Mouse (Mus musculus): ENCODE data around the gene Tjp2. TPM values are rescaled to one million over a fixed set of nuclear protein-coding genes. Genes with fewer than 3 reads are reported as not detected.
A peak's percentile ranks its signal among the peaks of the same experiment; 100 is the strongest.

Tjp2 gene
- polyA plus RNA-seq (2014; fragmentation: Nextera tagmentation; extraction: Ambion mirVana): 18.1 and 19.1 TPM in 2 replicates

DNA sequence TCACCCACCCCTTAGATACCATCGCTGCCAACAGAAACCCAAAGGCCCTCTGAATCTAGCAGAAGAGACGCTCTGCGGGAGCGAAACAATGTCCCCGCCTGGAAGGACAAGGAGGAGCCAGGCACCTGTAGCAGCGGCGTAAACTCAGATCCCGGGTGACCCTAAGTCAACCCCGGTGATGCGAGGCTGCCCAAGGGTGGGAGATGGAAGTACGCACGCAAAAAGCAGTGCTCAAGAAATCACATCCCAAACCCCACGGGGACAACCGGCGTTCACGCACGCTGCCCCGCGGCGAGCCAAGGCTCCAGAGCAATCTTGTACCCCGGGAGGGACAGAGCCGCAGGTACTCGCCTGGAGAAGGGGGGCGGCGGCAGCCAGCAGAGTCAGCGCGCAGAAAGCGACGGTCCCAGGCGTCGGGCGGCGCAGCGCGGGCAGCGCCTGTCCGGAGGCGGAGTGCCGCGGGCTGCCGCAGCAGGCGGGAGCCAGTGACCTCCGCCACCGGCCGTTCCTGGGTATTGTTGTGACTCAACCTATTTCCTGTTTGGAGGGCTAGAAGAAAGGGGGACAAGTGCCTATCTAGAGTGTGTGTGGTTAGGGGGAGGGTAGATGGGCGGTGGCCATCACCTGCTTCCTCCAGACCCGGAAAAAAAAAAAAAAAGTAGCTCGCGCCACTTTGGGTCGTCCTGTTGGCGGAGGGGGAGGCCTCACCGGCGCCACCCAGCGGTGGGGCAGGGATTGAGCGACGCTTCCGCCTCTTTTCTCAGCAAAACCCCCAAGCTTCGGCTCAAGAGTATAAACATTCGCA, at the start of gene Tjp2:
Gene Tjp2, minus strand, starts transcription at position 531 of the 805 bp plus-strand sequence.
- H3K4me1 ChIP-seq (replicated peaks; ENCODE audit: control insufficient read depth, insufficient read depth, low read length): no peaks in the 10 kb centered on the region
- under 1% methylated on average over 57 of the region's 59 CpGs for WGBS
- DNase-seq (ENCODE audit: low spot score) (peak; percentile 63), ATAC-seq (ENCODE audit: low FRiP score) (peak; percentile 67)
- H3K27me3 ChIP-seq (ENCODE audit: control insufficient read depth, insufficient read depth, low read length): peaks cover 26% of the 10 kb centered on the region
- no peaks in the 10 kb centered on the region for H3K36me3 ChIP-seq (ENCODE audit: control insufficient read depth, insufficient read depth, low read length)
- H3K27ac ChIP-seq (ENCODE audit: low read depth, low read length): no peak within 1 kb of the TSS; the same call in 1 of the 2 replicates
- H3K4me3 ChIP-seq (ENCODE audit: low read depth, low read length): peak within 1 kb of the TSS; percentile 43
- peak within 1 kb of the TSS; percentile 52 for H3K9ac ChIP-seq (ENCODE audit: low read depth, low read length)
- peak within 1 kb of the TSS; percentile 80 for H3K4me2 ChIP-seq (replicated peaks; ENCODE audit: low read depth, low read length)
- H3K9me3 ChIP-seq (ENCODE audit: control insufficient read depth, low read length): no peaks in the 10 kb centered on the region

DNA sequence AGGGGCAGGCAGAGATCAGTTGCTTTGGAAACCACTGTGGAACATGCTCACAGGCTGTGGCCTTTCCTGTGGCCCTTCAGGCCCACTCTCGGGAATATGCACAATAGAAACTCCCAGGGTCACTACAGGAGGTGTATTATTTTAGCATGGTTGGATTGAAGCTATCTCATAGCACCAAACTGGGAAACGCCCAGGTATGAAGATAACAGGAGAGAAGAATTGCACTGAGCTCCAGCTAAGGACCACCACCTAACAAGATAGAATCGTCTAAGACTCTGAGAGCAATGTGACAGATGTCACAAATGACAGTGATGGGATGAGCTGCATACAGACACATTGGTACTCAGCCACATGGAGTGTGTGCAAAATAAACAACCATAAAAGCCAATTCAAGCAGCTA, 49.5 kb upstream of the Tjp2 start:
- no peak for DNase-seq (ENCODE audit: low spot score)
- Histone ChIP-seq H3K9ac (ENCODE audit: low read depth, low read length) (no peak overlapping the region), H3K4me3 (ENCODE audit: low read depth, low read length) (no peak overlapping the region), H3K4me1 (replicated peaks; ENCODE audit: control insufficient read depth, insufficient read depth, low read length) (peaks cover 4% of the 10 kb centered on the region; the same call in 1 of the 2 replicates), H3K4me2 (replicated peaks; ENCODE audit: low read depth, low read length) (no peak overlapping the region), H3K27ac (ENCODE audit: low read depth, low read length) (no peak overlapping the region), H3K27me3 (ENCODE audit: control insufficient read depth, insufficient read depth, low read length) (no peaks in the 10 kb centered on the region), H3K9me3 (ENCODE audit: control insufficient read depth, low read length) (no peaks in the 10 kb centered on the region), H3K36me3 (ENCODE audit: control insufficient read depth, insufficient read depth, low read length) (no peaks in the 10 kb centered on the region)
- ATAC-seq (ENCODE audit: low FRiP score): no peak
- 62% methylated on average over 3 of the region's 3 CpGs for WGBS

- 46% methylated on average over 16 of the region's 16 CpGs for WGBS
These were observed 47.1 kb upstream of the Tjp2 start for GRCm38 (mm10) chr19:24271746-24272426.

DNA sequence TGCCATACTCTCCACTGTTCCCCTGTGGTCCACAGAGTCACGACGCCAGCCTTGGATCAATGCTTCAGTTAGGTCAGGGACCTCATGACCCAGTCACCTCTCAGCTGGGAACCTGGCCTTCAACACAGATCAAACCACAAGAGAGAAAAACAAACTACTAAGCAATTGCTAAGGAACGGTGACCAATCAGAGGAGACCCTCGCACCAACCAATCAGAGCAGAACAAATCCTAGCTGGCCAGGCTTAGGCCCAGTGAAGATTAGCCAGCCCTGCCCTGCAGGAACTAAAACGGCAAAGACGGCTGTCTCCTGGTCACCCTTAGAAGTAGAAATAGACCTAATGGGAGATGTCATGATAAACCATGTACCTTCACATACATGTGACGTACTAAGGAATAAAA, 46.5 kb upstream of the Tjp2 start:
- no peak overlapping the region for H3K4me2 ChIP-seq (replicated peaks; ENCODE audit: low read depth, low read length)
- peaks cover 4% of the 10 kb centered on the region; the same call in 1 of the 2 replicates for H3K4me1 ChIP-seq (replicated peaks; ENCODE audit: control insufficient read depth, insufficient read depth, low read length)
- H3K9ac ChIP-seq (ENCODE audit: low read depth, low read length): no peak overlapping the region
- no peak overlapping the region for H3K27ac ChIP-seq (ENCODE audit: low read depth, low read length)
- H3K36me3 ChIP-seq (ENCODE audit: control insufficient read depth, insufficient read depth, low read length): no peaks in the 10 kb centered on the region
- no peak overlapping the region for H3K4me3 ChIP-seq (ENCODE audit: low read depth, low read length)
- 43% methylated on average over 7 of the region's 7 CpGs for WGBS
- ATAC-seq (ENCODE audit: low FRiP score) (peak; percentile 80), DNase-seq (ENCODE audit: low spot score) (no peak)
- no peaks in the 10 kb centered on the region for H3K9me3 ChIP-seq (ENCODE audit: control insufficient read depth, low read length)
- H3K27me3 ChIP-seq (ENCODE audit: control insufficient read depth, insufficient read depth, low read length): no peaks in the 10 kb centered on the region

More at GRCm38 (mm10) chr19:24271746-24272426, 47.1 kb upstream of the Tjp2 start:
- DNase-seq (ENCODE audit: low spot score) (peak; percentile 88), ATAC-seq (ENCODE audit: low FRiP score) (peak; percentile 79)
- Histone ChIP-seq H3K4me3 (ENCODE audit: low read depth, low read length) (no peak overlapping the region), H3K4me2 (replicated peaks; ENCODE audit: low read depth, low read length) (no peak overlapping the region), H3K27me3 (ENCODE audit: control insufficient read depth, insufficient read depth, low read length) (no peaks in the 10 kb centered on the region), H3K36me3 (ENCODE audit: control insufficient read depth, insufficient read depth, low read length) (no peaks in the 10 kb centered on the region), H3K4me1 (replicated peaks; ENCODE audit: control insufficient read depth, insufficient read depth, low read length) (peaks cover 4% of the 10 kb centered on the region; the same call in 1 of the 2 replicates), H3K27ac (ENCODE audit: low read depth, low read length) (no peak overlapping the region), H3K9me3 (ENCODE audit: control insufficient read depth, low read length) (no peaks in the 10 kb centered on the region), H3K9ac (ENCODE audit: low read depth, low read length) (no peak overlapping the region)

GRCm38 (mm10) chr19:24268531-24268930, 43.7 kb upstream of the Tjp2 start:
- Histone ChIP-seq H3K9me3 (ENCODE audit: control insufficient read depth, low read length) (no peaks in the 10 kb centered on the region), H3K4me1 (replicated peaks; ENCODE audit: control insufficient read depth, insufficient read depth, low read length) (peaks cover 4% of the 10 kb centered on the region; the same call in 1 of the 2 replicates), H3K4me3 (ENCODE audit: low read depth, low read length) (no peak overlapping the region), H3K27ac (ENCODE audit: low read depth, low read length) (no peak overlapping the region; the same call in 1 of the 2 replicates), H3K27me3 (ENCODE audit: control insufficient read depth, insufficient read depth, low read length) (no peaks in the 10 kb centered on the region), H3K36me3 (ENCODE audit: control insufficient read depth, insufficient read depth, low read length) (no peaks in the 10 kb centered on the region), H3K9ac (ENCODE audit: low read depth, low read length) (no peak overlapping the region), H3K4me2 (replicated peaks; ENCODE audit: low read depth, low read length) (no peak overlapping the region)
- ATAC-seq (ENCODE audit: low FRiP score) (no peak), DNase-seq (ENCODE audit: low spot score) (no peak)
- 48% methylated on average over 4 of the region's 4 CpGs for WGBS

GRCm38 (mm10) chr19:24266046-24266830, 41.4 kb upstream of the Tjp2 start:
- H3K9me3 ChIP-seq (ENCODE audit: control insufficient read depth, low read length): no peaks in the 10 kb centered on the region
- no peak overlapping the region for H3K4me3 ChIP-seq (ENCODE audit: low read depth, low read length)
- no peaks in the 10 kb centered on the region for H3K36me3 ChIP-seq (ENCODE audit: control insufficient read depth, insufficient read depth, low read length)
- peaks cover 4% of the 10 kb centered on the region; the same call in 1 of the 2 replicates for H3K4me1 ChIP-seq (replicated peaks; ENCODE audit: control insufficient read depth, insufficient read depth, low read length)
- H3K27me3 ChIP-seq (ENCODE audit: control insufficient read depth, insufficient read depth, low read length): no peaks in the 10 kb centered on the region
- DNase-seq (ENCODE audit: low spot score) (no peak), ATAC-seq (ENCODE audit: low FRiP score) (no peak)
- H3K27ac ChIP-seq (ENCODE audit: low read depth, low read length): no peak overlapping the region
- no peak overlapping the region for H3K4me2 ChIP-seq (replicated peaks; ENCODE audit: low read depth, low read length)
- no peak overlapping the region for H3K9ac ChIP-seq (ENCODE audit: low read depth, low read length)
- 84% methylated on average over 7 of the region's 7 CpGs for WGBS

DNA sequence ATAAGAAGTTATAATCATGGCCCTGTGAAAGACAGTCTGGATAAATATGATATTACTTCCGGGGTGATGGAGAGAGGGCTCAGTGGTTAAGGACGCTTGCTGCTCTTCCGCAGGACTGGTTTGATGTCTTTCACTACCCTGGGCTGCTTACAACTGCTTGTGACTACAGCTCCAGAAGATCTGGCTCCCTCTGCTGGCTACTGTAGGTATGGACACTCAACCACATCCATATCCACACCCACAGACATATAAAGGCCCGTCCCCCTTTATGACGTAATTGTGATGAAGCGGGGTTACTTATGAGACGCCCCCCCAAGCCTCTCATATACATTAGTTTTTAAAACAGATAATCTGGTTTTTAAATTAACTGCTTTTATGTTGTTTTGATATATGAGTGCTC, 40.2 kb upstream of the Tjp2 start:
- H3K36me3 ChIP-seq (ENCODE audit: control insufficient read depth, insufficient read depth, low read length): no peaks in the 10 kb centered on the region
- 59% methylated on average over 7 of the region's 7 CpGs for WGBS

GRCm38 (mm10) chr19:24262736-24263135, 37.9 kb upstream of the Tjp2 start:
- Histone ChIP-seq H3K4me3 (ENCODE audit: low read depth, low read length) (no peak overlapping the region), H3K4me2 (replicated peaks; ENCODE audit: low read depth, low read length) (no peak overlapping the region), H3K27ac (ENCODE audit: low read depth, low read length) (no peak overlapping the region), H3K27me3 (ENCODE audit: control insufficient read depth, insufficient read depth, low read length) (no peaks in the 10 kb centered on the region), H3K9me3 (ENCODE audit: control insufficient read depth, low read length) (no peaks in the 10 kb centered on the region), H3K9ac (ENCODE audit: low read depth, low read length) (no peak overlapping the region), H3K36me3 (ENCODE audit: control insufficient read depth, insufficient read depth, low read length) (no peaks in the 10 kb centered on the region), H3K4me1 (replicated peaks; ENCODE audit: control insufficient read depth, insufficient read depth, low read length) (peaks cover 2% of the 10 kb centered on the region; the same call in 1 of the 2 replicates)
- DNase-seq (ENCODE audit: low spot score) (no peak), ATAC-seq (ENCODE audit: low FRiP score) (no peak)
- 92% methylated on average over 14 of the region's 14 CpGs for WGBS

More for the DNA sequence above, 40.2 kb upstream of the Tjp2 start:
- Histone ChIP-seq H3K4me1 (replicated peaks; ENCODE audit: control insufficient read depth, insufficient read depth, low read length) (0 out of 2 replicates have a peak, but pooled peaks cover 2% of the 10 kb centered on the region), H3K4me3 (ENCODE audit: low read depth, low read length) (no peak overlapping the region), H3K9ac (ENCODE audit: low read depth, low read length) (no peak overlapping the region), H3K27ac (ENCODE audit: low read depth, low read length) (no peak overlapping the region), H3K4me2 (replicated peaks; ENCODE audit: low read depth, low read length) (no peak overlapping the region), H3K27me3 (ENCODE audit: control insufficient read depth, insufficient read depth, low read length) (no peaks in the 10 kb centered on the region), H3K9me3 (ENCODE audit: control insufficient read depth, low read length) (no peaks in the 10 kb centered on the region)
- ATAC-seq (ENCODE audit: low FRiP score): peak; percentile 74; the same call in 1 of the 2 replicates
- peak; percentile 86 for DNase-seq (ENCODE audit: low spot score)
